Mouse (Mus musculus) retina, postnatal 1 day (tissue): Measurements from ENCODE around the gene Hist2h2be.
"Not testable (repeated sequence)": the region's sequence is repeated elsewhere in the genome, so short reads cannot be mapped to it uniquely, and the experiment has no call there.

Experiments used
- DNase-seq: peaks from one replicate; pipeline ENCODE4 v3.0.0-alpha.2; 2012

Hist2h2be gene

GRCm38 (mm10) chr3:96239949-96240798 lies 19.3 kb downstream of the Hist2h2be start, which contains the start of gene Hist2h2aa2:
TSS of gene Hist2h2aa2 (minus strand) at chr3:96240276.
- DNase-seq = peak; percentile 86

GRCm38 (mm10) chr3:96240799-96241197 lies 19.9 kb downstream of the Hist2h2be start:
- no peak for DNase-seq

- DNase-seq = no peak
These were observed 23.1 kb downstream of the Hist2h2be start for GRCm38 (mm10) chr3:96243921-96244572.

- DNase-seq = peak; percentile 84
These were observed 24.3 kb downstream of the Hist2h2be start, which contains the start of gene Hist2h2aa1 for GRCm38 (mm10) chr3:96245003-96245886. TSS of gene Hist2h2aa1 (plus strand) at chr3:96245497.

GRCm38 (mm10) chr3:96246018-96246417 lies 25.1 kb downstream of the Hist2h2be start:
- not testable (repeated sequence) for DNase-seq

- not testable (repeated sequence) for DNase-seq
These were observed 25.5 kb downstream of the Hist2h2be start, which contains the start of gene Hist2h3c1 for GRCm38 (mm10) chr3:96246427-96246856. TSS of gene Hist2h3c1 (plus strand) at chr3:96246685.

- peak; percentile 35 for DNase-seq
These were observed 26.6 kb downstream of the Hist2h2be start for GRCm38 (mm10) chr3:96247356-96248140.

- DNase-seq = peak; percentile 27
These were observed 27.5 kb downstream of the Hist2h2be start for GRCm38 (mm10) chr3:96248141-96249033.

- peak; percentile 19 for DNase-seq
These were observed 28.1 kb downstream of the Hist2h2be start for GRCm38 (mm10) chr3:96249034-96249345.

- DNase-seq = peak; percentile 21
These were observed 30.0 kb downstream of the Hist2h2be start for GRCm38 (mm10) chr3:96250890-96251289.

- no peak for DNase-seq
These were observed 30.9 kb downstream of the Hist2h2be start for GRCm38 (mm10) chr3:96251787-96252186.

- peak; percentile 72 for DNase-seq
These were observed 33.9 kb downstream of the Hist2h2be start for GRCm38 (mm10) chr3:96254683-96255355.

- no peak for DNase-seq
These were observed 35.1 kb downstream of the Hist2h2be start for GRCm38 (mm10) chr3:96255926-96256593.

GRCm38 (mm10) chr3:96257190-96257589 lies 36.3 kb downstream of the Hist2h2be start:
- DNase-seq = no peak

- no peak for DNase-seq
These were observed 39.3 kb downstream of the Hist2h2be start for GRCm38 (mm10) chr3:96260220-96260619.

- peak; percentile 12 for DNase-seq
These were observed 40.7 kb downstream of the Hist2h2be start for GRCm38 (mm10) chr3:96261623-96262022.

- peak; percentile 88 for DNase-seq
These were observed 41.4 kb downstream of the Hist2h2be start for GRCm38 (mm10) chr3:96262216-96262875.

- DNase-seq = peak; percentile 98
These were observed 42.1 kb downstream of the Hist2h2be start, which contains the start of gene Hist2h4 for GRCm38 (mm10) chr3:96262979-96263550. TSS of gene Hist2h4 (minus strand) at chr3:96263311.
